Mouse (Mus musculus) small intestine, adult 2 months (tissue): ENCODE results near the gene Asgr2.

Experiments
- CTCF ChIP-seq: fragments of 200-500 bp; IDR thresholded peaks from 2 replicates; pipeline ENCODE4 v1.5.1; 2012; ENCODE audit warnings: low read depth, mild to moderate bottlenecking, control low read depth, inconsistent platforms, low read length, moderate library complexity, mixed read lengths; ENCODE audit not compliant: insufficient replicate concordance, insufficient read length; ENCODE audit errors: extremely low read depth
- POLR2A ChIP-seq: fragments of 200-500 bp; IDR thresholded peaks from 2 replicates; pipeline ENCODE4 v1.6.1; 2012; ENCODE audit warnings: low read depth, mild to moderate bottlenecking, control low read depth, inconsistent platforms, low read length, moderate library complexity

DNA sequence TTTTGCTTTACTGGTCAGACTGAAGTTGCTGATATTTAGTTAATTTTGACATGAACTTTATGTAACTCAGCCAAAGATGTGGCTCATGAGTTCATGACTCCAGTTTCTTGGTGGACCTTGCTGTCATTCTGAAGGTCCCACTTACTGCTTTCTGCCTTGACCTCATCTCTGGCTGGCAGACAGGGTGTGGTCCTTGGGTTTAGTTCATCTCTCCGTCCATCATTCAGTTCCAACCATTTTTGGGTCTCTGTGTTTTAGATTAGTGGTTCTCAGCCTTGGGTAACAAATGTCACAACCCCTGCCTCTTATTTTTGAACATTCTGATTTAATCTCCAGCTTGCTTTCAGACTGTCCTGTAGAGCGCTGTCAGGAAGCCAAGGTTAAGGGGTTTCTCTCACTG, 7.4 kb downstream of the Asgr2 start:
- no peak for TF ChIP-seq CTCF
- no peak for TF ChIP-seq POLR2A
